Mouse (Mus musculus) hematopoietic stem cell, adult 5-6 weeks (primary cell): Measurements from ENCODE around the gene Zswim5. TPM values are rescaled to one million over a fixed set of nuclear protein-coding genes. Genes with fewer than 3 reads are reported as not detected.

Experiments used
- ATAC-seq, 2 experiments: fragments of 125-278 bp in 1 of 2; replicated peaks in 1 of 2; 2 replicates each; pipeline ENCODE4 v1.8.0; 2016 to 2017; ENCODE audit warnings: inconsistent platforms in 2 of 2, mild to moderate bottlenecking in 2 of 2, moderate number of reproducible peaks in 2 of 2, low read depth in 1 of 2, moderate TSS enrichment in 1 of 2; ENCODE audit not compliant: low FRiP score in 2 of 2, poor library complexity in 2 of 2, severe bottlenecking in 2 of 2, insufficient read depth in 1 of 2, low TSS enrichment in 1 of 2
- total RNA-seq: library from RNA; stranded (forward); fragments of 172-1452, 232-1000 nt; gene quantifications from 2 replicates; pipeline ENCODE4 v1.2.3, GENCODE M21; 2017

The Zswim5 gene
- total RNA-seq, 1 experiment from 2014 or later, result 0.10 TPM

GRCm38 (mm10) chr4:116894200-116895080 lies 17.3 kb downstream of the Zswim5 start:
- no peak for ATAC-seq

GRCm38 (mm10) chr4:116910489-116911181 lies 33.5 kb downstream of the Zswim5 start:
- no peak for ATAC-seq

GRCm38 (mm10) chr4:116911202-116911601 lies 34.0 kb downstream of the Zswim5 start:
- ATAC-seq, result no peak

DNA sequence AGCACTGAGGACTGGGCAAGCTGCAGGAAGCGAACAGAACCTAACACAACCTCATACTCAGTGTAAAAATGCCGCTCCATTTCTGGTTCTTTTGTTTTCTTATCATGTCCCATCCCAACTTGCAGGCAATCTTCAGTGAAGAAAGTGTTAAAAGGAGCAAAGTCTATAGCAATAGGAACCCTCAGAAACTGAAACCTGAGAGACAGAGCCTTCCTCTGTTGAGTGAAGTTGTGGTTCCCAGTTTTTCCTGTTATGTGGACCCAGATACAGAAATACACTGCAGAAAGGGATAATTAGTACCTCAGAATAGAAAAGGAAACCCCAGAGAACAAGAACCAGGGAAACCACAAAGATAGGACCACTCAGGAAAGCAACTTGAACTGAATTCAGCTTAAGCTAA lies 36.1 kb downstream of the Zswim5 start:
- 0 out of 4 replicates have a peak, but pooled peaks of 1 of the 2 experiments have one; percentile 17 for ATAC-seq

- no peak for ATAC-seq
Measured at GRCm38 (mm10) chr4:116928006-116928651, 51.0 kb downstream of the Zswim5 start.

- ATAC-seq, result no peak
Measured at GRCm38 (mm10) chr4:116939585-116939984, 62.4 kb downstream of the Zswim5 start.

DNA sequence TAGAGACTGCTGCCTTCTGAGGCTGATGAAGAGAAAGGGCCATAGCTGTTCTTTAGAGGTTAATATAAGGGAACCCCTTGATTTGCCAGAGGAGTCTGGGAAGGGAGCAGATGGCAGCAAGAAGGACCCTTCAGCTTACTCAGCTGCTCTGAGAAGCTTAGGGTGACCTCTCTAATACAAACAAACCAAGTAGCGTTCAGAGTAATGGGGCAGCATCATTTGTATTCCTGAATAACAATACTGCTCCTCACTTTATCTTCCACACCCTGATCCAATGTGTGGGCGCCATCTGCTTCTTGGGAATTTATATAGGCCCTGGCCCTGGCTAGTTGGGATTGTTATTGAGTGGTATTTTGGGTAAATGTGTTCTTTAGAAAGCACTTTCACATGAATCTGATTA lies 65.5 kb downstream of the Zswim5 start:
- ATAC-seq, result no peak

GRCm38 (mm10) chr4:116944055-116944454 lies 66.9 kb downstream of the Zswim5 start:
- no peak for ATAC-seq

DNA sequence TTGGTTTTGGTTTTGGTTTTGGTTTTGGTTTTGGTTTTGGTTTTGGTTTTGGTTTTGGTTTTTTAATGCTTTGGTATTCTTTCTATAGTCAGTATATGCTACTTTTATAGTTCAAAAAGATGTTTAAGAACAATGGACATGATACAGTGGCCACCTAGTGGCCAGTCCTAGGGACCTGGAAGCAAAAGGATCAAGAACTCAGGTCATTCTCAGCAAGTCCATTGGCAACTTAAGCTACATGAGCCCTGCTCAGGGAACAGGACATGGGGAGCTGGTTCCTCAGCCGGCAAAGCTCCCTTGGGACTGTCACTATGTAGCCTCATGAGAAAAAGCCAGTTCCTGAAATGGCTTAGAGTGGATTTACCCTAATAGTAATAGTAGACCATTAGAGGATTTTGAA lies 74.5 kb downstream of the Zswim5 start:
- ATAC-seq, result no peak

GRCm38 (mm10) chr4:116954951-116955350 lies 77.8 kb downstream of the Zswim5 start:
- ATAC-seq, result no peak

DNA sequence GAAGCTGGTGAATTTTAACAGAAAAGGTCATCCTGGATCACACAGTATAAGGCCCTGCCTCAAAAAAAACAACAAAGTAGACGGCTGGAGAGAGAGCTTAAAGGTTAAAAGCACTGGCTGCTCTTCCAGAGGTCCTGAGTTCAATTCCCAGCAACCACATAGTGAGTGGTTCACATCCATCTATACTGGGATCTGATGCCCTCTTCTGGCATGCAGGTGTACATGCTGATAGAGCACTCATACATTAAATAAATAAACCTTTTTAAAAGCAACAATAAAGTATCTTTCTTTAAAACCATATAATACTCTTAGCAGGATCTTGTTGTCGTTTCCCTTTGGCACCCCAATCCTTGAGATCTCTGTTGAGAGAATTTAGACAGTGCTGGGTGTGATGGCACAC lies 99.3 kb downstream of the Zswim5 start:
- no peak for ATAC-seq

GRCm38 (mm10) chr4:116985681-116986080 lies 108.5 kb downstream of the Zswim5 start:
- ATAC-seq, result no peak

DNA sequence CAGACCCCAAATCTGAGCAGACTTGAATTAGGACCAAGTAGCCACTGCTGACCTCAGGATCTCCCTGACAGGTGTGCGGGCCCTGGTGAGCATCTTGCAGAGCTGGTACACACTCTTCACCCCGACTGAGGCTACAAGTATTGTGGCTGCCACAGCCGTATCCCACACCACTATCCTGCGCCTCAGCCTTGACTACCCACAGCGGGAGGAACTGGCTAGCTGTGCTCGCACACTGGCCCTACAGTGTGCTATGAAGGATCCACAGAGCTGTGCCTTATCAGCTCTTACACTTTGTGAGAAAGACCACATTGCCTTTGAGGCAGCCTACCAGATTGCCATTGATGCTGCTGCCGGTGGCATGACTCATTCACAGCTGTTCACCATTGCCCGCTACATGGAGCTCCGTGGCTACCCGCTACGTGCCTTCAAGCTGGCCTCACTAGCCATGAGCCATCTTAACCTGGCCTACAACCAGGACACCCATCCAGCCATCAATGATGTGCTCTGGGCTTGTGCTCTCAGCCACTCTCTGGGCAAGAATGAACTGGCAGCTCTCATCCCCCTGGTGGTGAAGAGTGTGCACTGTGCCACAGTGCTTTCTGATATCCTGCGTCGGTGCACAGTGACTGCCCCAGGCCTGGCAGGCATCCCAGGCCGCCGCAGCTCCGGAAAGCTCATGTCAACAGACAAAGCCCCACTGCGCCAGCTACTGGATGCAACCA lies 109.4 kb downstream of the Zswim5 start:
- ATAC-seq, result peak; percentile 90 to 95

- ATAC-seq, result no peak
Measured at GRCm38 (mm10) chr4:116987122-116987456, 109.9 kb downstream of the Zswim5 start.

DNA sequence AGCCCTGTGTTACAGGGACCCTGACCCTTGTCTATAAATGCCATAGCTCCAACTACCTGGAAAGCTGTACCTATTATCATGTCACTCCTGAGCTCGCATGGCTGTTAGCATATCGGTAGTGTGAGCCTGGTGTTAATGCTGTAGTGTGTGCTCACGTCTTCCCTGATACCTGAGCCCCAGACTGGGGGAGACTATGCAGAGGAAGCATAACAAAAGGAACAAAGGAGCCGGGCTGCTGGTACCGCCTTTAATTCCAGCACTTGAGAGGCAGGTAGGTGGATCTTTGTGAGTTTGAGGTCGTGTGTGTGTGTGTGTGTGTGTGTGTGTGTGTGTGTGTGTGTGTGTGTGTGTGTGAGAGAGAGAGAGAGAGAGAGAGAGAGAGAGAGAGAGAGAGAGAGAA lies 112.6 kb downstream of the Zswim5 start:
- no peak for ATAC-seq

DNA sequence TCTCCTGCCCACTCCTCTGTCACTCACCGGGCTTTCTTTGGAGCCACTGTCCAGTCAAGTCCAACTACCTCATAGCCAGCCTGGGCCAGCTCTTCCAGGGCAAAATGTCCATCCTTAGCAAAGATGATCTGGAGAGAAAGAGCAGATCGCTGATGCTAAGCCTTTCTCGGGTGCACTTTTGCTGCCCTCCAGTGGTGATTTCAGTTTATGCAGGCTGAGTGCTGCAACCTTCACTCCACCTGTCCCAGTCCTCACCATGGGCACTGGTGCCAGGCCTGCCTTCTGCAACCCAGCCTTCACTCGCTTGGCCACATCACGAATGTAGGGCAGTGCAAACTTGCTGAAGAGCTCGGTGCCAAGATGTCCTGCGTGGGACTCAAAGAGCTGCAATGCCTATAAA lies 114.2 kb downstream of the Zswim5 start:
- ATAC-seq, result peak; percentile 44 to 46; a peak in 3 of 4 replicates
